Mouse (Mus musculus) kidney, postnatal 0 days (tissue): ENCODE measurements at regions not wholly inside any gene's neighbourhood (a gene's known extent, or its start where the extent isn't known, plus 50 kb on each side); places are given as distances from the start of the nearest gene placed in this dataset.
A peak's percentile ranks its signal among the peaks of the same experiment; 100 is the strongest.

Source experiments
- ATAC-seq: fragments of 200-750 bp; cut with Nextera tagmentation; replicated peaks from 2 replicates; pipeline ENCODE4 v1.8.0; 2017; ENCODE audit warnings: low read depth, moderate number of reproducible peaks, moderate TSS enrichment, moderate library complexity; ENCODE audit not compliant: low FRiP score
- DNase-seq: peaks from one replicate; pipeline ENCODE4 v3.0.0-alpha.2; 2016; ENCODE audit warnings: low spot score
- H3K27ac ChIP-seq: fragments of 300-500 bp; sonication (generic); 2 replicates; pipeline ENCODE4 v1.5.1; 2014; ENCODE audit warnings: mild to moderate bottlenecking
- H3K27me3 ChIP-seq: fragments of 300-500 bp; sonication (generic); 2 replicates; pipeline ENCODE4 v1.6.1; 2014; ENCODE audit warnings: low read length, mixed read lengths; ENCODE audit not compliant: insufficient read depth
- H3K36me3 ChIP-seq: fragments of 300-500 bp; sonication (generic); 2 replicates; pipeline ENCODE4 v1.6.1; 2014; ENCODE audit warnings: low read length, mixed read lengths; ENCODE audit not compliant: insufficient read depth
- H3K4me1 ChIP-seq: fragments of 300-500 bp; sonication (generic); replicated peaks from 2 replicates; pipeline ENCODE4 v1.6.1; 2014; ENCODE audit warnings: antibody characterized with exemption, low read length, mixed read lengths; ENCODE audit not compliant: insufficient read depth
- H3K4me2 ChIP-seq: fragments of 300-500 bp; sonication (generic); 2 replicates; pipeline ENCODE4 v1.6.1; 2014; ENCODE audit warnings: mild to moderate bottlenecking, low read length, moderate library complexity, mixed read lengths
- H3K4me3 ChIP-seq: fragments of 300-500 bp; sonication (generic); replicated peaks from 2 replicates; pipeline ENCODE4 v1.5.1; 2014; ENCODE audit warnings: low read depth, low read length
- H3K9ac ChIP-seq: fragments of 300-500 bp; sonication (generic); 2 replicates; pipeline ENCODE4 v1.6.1; 2014; ENCODE audit warnings: low read depth, low read length
- H3K9me3 ChIP-seq: fragments of 300-500 bp; sonication (generic); replicated peaks from 2 replicates; pipeline ENCODE4 v1.6.1; 2016; ENCODE audit warnings: low read length, inconsistent platforms, mixed read lengths
- CTCF ChIP-seq: IDR thresholded peaks from 2 replicates; pipeline ENCODE4 v1.5.1; 2016; ENCODE audit warnings: antibody characterized with exemption, low read depth, mild to moderate bottlenecking, moderate library complexity
- WGBS: fragments of 180-500 bp; shearing (Covaris S2); extraction: QIAGEN DNeasy Blood & Tissue Kit; methylation state at CpG from one replicate; pipeline ENCODE4 v1.1.7; 2014; 5-methylcytosine and 5-hydroxymethylcytosine counted together

DNA sequence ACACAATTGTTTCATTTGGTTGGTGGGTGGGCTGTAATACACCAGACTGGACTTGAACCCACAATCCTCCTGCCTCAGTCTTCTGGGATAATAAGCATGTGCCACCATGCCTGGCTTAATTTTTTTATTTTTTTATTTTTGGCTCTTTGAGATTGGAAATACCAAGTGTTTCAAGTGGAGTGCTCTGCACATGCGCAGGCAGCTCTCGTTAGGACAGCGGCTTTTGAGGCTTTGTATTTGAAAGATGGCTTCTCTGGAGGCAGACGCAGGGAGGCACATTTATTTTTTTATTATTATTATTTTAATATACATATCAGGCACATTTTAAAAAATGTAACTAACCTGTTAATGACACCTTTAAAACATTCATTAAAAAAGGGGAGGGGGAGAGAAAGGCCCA is 221.5 kb upstream of the Tshz3 start:
- Histone ChIP-seq H3K27me3 (no peaks in the 10 kb centered on the region), H3K27ac (no peak overlapping the region), H3K9me3 (no peaks in the 10 kb centered on the region), H3K4me1 (no peaks in the 10 kb centered on the region), H3K4me3 (no peak overlapping the region), H3K4me2 (no peak overlapping the region), H3K36me3 (no peaks in the 10 kb centered on the region), H3K9ac (no peak overlapping the region)
- TF ChIP-seq CTCF = no peak
- ATAC-seq = no peak
- no peak for DNase-seq
- 94% methylated on average over 4 of the region's 4 CpGs for WGBS

DNA sequence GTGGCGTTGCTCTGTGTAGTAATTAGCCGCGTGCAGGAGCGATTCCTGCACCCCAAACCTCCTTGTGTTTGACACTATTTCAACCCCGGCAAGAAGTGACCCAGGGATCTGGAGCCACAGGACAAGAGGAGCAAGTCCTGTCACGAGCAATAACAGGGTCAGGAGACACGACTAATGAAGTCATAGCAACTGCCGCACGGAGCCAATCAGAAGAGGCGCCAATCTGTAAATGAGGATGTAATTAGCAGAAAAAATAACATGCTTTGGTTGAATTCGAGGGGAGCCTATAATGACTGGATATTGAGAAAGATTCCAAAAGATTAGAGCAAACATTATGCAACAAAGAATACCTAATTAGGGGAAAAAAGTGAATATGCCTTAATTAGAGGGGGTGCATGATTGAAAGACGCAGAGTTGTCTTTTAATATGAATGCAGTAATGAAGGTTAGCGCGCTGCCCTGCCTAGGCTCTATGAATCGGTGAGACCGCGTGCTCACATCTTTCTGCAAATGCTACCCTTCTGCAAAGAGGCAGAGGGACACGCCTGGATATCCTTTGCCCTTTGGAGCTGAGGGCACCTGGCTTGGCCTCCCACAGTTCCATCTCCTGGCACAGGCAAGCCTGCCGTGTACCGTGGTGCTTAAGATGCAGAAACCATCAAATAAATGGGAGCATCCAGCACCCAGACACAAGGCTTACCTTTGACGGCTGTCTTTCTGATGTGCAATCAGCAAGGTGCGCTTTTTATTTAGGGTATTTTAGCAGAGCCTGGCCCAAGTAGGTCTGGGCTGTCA is 220.9 kb upstream of the Tshz3 start:
- 79% methylated on average over 22 of the region's 22 CpGs for WGBS
- Histone ChIP-seq H3K4me1 (no peaks in the 10 kb centered on the region), H3K36me3 (no peaks in the 10 kb centered on the region), H3K27ac (no peak overlapping the region), H3K9ac (no peak overlapping the region), H3K4me2 (no peak overlapping the region), H3K4me3 (no peak overlapping the region), H3K9me3 (no peaks in the 10 kb centered on the region), H3K27me3 (no peaks in the 10 kb centered on the region)
- ATAC-seq (no peak), DNase-seq (no peak)
- TF ChIP-seq CTCF = no peak

DNA sequence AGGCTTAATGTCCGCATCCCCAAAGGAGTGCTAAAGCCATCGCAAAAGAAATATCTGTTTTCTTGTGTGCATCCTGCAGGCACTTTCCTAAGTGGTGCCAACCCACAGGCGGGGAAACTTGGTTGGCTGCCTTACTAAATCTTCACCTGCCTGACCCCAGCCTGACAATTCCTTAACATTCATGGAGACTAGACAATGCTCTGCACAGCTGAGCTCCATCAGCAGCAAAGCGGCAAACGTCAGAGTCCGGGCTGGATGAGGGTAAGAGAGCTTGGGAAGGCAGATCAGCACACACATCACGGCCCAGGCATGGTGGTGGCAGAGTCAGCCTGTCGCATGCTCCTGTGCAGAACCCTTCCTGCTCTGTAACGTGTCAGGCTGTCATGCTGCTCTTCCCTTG is 209.8 kb upstream of the Tshz3 start:
- Histone ChIP-seq H3K27ac (no peak overlapping the region), H3K9me3 (no peaks in the 10 kb centered on the region), H3K36me3 (no peaks in the 10 kb centered on the region), H3K4me1 (no peaks in the 10 kb centered on the region), H3K4me2 (no peak overlapping the region), H3K4me3 (no peak overlapping the region), H3K9ac (no peak overlapping the region), H3K27me3 (no peaks in the 10 kb centered on the region)
- 65% methylated on average over 9 of the region's 9 CpGs for WGBS
- DNase-seq (no peak), ATAC-seq (no peak)
- no peak for TF ChIP-seq CTCF

DNA sequence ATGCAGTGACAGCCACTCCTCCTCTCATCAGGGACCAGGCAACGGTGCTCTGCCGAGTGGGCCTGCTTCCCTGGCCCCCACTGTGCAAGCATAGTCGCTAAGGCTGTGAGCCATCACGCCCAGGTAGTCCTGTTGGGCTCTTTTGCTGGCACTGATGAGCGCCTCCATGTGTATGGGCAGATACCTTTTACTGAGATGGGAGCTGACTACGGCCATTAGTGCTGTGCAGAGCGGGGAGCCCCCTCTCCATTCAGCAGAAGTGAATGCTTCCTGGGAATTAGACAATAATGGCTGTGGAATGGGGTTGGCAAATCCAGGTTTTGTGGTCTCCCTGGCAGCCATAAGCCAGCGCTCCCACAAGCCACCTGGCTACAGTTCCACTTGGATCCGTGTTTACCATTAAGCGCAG is 206.7 kb upstream of the Tshz3 start:
- Histone ChIP-seq H3K4me2 (no peak overlapping the region), H3K27ac (no peak overlapping the region), H3K4me1 (no peaks in the 10 kb centered on the region), H3K4me3 (no peak overlapping the region), H3K27me3 (no peaks in the 10 kb centered on the region), H3K9ac (no peak overlapping the region), H3K9me3 (no peaks in the 10 kb centered on the region), H3K36me3 (no peaks in the 10 kb centered on the region)
- no peak for TF ChIP-seq CTCF
- DNase-seq (no peak), ATAC-seq (no peak)
- 78% methylated on average over 10 of the region's 10 CpGs for WGBS

DNA sequence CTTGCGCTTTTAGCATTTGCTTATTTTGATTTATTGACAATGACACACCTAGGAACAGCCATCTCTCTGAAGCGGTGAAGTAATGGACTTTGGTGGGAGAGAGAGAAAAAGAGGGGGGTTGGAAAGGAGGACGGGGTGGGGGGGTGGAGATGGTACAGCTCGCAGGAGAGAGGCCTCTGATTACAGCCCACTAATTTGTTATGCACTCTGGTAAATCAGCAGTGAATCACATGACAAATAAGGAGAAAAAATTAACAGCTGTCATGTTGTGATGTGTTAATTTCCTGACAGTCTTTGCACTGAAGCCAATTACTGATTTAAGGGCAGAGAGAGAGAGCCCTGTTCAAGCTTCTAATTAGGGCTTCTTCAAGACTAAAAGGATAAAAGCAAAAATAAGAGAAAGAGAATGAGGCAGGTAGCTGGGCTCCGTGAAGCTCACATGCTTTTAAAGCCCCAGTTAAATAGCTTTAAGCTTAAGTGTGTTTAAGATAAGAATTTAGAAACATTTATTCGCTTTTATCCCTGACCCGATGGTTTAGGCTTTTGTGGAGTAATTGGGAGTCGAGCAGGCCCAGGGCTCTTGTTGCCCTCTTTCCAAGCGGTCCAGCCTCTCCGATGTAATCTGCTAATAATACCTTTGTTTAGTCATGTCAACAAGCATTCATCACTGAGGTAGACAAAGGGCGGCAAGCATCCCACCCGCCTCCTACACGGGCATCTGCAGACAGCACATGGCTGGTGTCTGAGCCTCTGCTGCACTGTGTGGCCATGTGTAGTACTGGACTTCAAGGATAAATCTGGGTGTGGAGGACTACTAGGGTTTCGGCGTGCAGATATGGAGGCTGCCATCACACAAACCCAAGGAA is 193.7 kb upstream of the Tshz3 start:
- H3K27ac ChIP-seq = no peak overlapping the region
- DNase-seq (peak; percentile 37), ATAC-seq (no peak)
- no peak overlapping the region for H3K4me2 ChIP-seq
- TF ChIP-seq CTCF = no peak
- no peaks in the 10 kb centered on the region for H3K4me1 ChIP-seq
- 50% methylated on average over 15 of the region's 15 CpGs for WGBS
- H3K4me3 ChIP-seq = no peak overlapping the region
- H3K36me3 ChIP-seq = no peaks in the 10 kb centered on the region
- H3K27me3 ChIP-seq = 0 out of 2 replicates have a peak, but pooled peaks cover 4% of the 10 kb centered on the region
- no peak overlapping the region for H3K9ac ChIP-seq
- H3K9me3 ChIP-seq = no peaks in the 10 kb centered on the region

DNA sequence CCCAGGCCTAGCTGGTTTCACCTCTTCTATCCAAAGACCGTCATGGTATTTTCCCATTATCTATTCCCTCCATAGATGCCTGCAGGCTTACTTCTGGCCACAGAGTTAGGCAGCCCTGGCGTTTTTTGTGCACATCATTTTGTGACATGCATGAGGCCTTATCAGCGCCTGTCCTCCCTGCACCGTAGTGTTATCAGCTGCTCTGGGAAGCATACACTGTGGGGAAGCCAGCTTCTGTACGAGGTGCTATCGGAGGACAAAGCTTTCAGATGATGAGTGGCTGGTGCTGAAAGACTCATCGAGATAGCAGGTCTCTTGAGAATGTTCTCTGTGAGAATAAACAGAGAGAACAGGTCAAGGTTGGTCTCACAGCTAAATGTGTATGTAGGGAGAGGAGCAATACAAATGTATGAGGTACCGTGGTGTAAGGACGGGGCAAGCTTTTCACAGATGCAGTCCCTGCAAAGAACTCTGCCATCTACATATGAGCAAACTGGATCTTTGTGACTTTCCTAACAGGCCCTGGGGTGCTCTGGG is 190.0 kb upstream of the Tshz3 start:
- TF ChIP-seq CTCF = no peak

More for the DNA sequence above, 190.0 kb upstream of the Tshz3 start:
- DNase-seq (no peak), ATAC-seq (no peak)
- H3K27me3 ChIP-seq = 0 out of 2 replicates have a peak, but pooled peaks cover 4% of the 10 kb centered on the region
- no peak overlapping the region for H3K4me2 ChIP-seq
- H3K9me3 ChIP-seq = no peaks in the 10 kb centered on the region
- no peak overlapping the region for H3K27ac ChIP-seq
- no peaks in the 10 kb centered on the region for H3K36me3 ChIP-seq
- H3K4me3 ChIP-seq = no peak overlapping the region
- H3K4me1 ChIP-seq = no peaks in the 10 kb centered on the region
- no peak overlapping the region for H3K9ac ChIP-seq
- WGBS = 84% methylated on average over 9 of the region's 9 CpGs
